Mouse (Mus musculus) liver, embryonic 12.5 days (tissue): ENCODE results near the gene Dock2. TPM values are rescaled to one million over a fixed set of nuclear protein-coding genes. Genes with fewer than 3 reads are reported as not detected.
"Not testable (repeated sequence)": the region's sequence is repeated elsewhere in the genome, so short reads cannot be mapped to it uniquely, and the experiment has no call there.

Experiments used
- ATAC-seq: fragments of 200-750 bp; cut with Nextera tagmentation; 2 replicates; pipeline ENCODE4 v1.8.0; 2017; ENCODE audit warnings: moderate number of reproducible peaks, mild to moderate bottlenecking, moderate library complexity
- H3K27ac ChIP-seq: fragments of 300-500 bp; sonication (generic); 2 replicates; pipeline ENCODE4 v1.5.1; 2016; ENCODE audit warnings: mild to moderate bottlenecking
- H3K27me3 ChIP-seq: fragments of 300-500 bp; sonication (generic); replicated peaks from 2 replicates; pipeline ENCODE4 v1.6.1; 2016; ENCODE audit warnings: mild to moderate bottlenecking, moderate library complexity
- H3K36me3 ChIP-seq: fragments of 300-500 bp; sonication (generic); 2 replicates; pipeline ENCODE4 v1.6.1; 2016; ENCODE audit warnings: mild to moderate bottlenecking, moderate library complexity
- H3K4me1 ChIP-seq: fragments of 300-500 bp; sonication (generic); 2 replicates; pipeline ENCODE4 v1.6.1; 2016
- H3K4me2 ChIP-seq: fragments of 300-500 bp; sonication (generic); 2 replicates; pipeline ENCODE4 v1.6.1; 2016; ENCODE audit warnings: mild to moderate bottlenecking, moderate library complexity
- H3K4me3 ChIP-seq: fragments of 300-500 bp; sonication (generic); 2 replicates; pipeline ENCODE4 v1.5.1; 2016; ENCODE audit warnings: mild to moderate bottlenecking, moderate library complexity
- H3K9ac ChIP-seq: fragments of 300-500 bp; sonication (generic); 2 replicates; pipeline ENCODE4 v1.6.1; 2016; ENCODE audit warnings: mild to moderate bottlenecking, moderate library complexity
- H3K9me3 ChIP-seq: fragments of 300-500 bp; sonication (generic); replicated peaks from 2 replicates; pipeline ENCODE4 v1.6.1; 2016; ENCODE audit warnings: mild to moderate bottlenecking, moderate library complexity
- WGBS: fragments of 180-500 bp; shearing (Covaris S2); methylation state at CpG from one replicate; pipeline ENCODE4 v1.1.7; 2016; ENCODE audit not compliant: insufficient replicate concordance; 5-methylcytosine and 5-hydroxymethylcytosine counted together
- polyA plus RNA-seq: library from polyadenylated mRNA; unstranded; fragments of >200 nt; fragmentation: Nextera tagmentation; extraction: Ambion mirVana; gene quantifications from 2 replicates; pipeline ENCODE4 v1.2.1, GENCODE M21; 2016

Dock2 gene
- polyA plus RNA-seq, 1 experiment from 2014 or later, result 6.3 TPM

GRCm38 (mm10) chr11:34257548-34258189 is 526.0 kb downstream of the Dock2 start:
- Histone ChIP-seq H3K27me3 (no peaks in the 10 kb centered on the region), H3K4me2 (no peak overlapping the region), H3K9me3 (no peaks in the 10 kb centered on the region), H3K4me1 (no peaks in the 10 kb centered on the region), H3K9ac (no peak overlapping the region), H3K27ac (no peak overlapping the region), H3K36me3 (no peaks in the 10 kb centered on the region), H3K4me3 (no peak overlapping the region)
- WGBS, result 82% methylated on average over 11 of the region's 11 CpGs
- ATAC-seq, result no peak

DNA sequence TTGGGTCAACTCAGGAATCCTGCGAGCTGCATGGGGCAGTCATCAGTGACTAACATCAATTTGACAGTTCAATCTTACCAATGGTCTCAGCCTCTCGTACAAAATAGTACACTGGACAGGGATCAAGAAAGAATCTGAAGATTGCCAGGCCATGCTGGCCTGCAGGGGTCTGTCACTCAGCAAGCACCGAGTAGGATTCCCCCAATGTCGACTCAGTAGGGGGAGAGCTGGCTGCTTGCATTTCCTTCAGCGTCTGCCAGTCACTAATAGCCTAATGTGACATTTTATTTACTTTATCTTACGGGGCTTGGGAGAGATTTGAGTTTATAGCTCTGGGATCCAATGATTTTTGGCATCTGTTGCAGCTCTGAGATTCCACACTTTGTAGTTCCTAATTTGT is 540.7 kb downstream of the Dock2 start:
- H3K27me3 ChIP-seq, result no peaks in the 10 kb centered on the region
- H3K9ac ChIP-seq, result no peak overlapping the region
- H3K9me3 ChIP-seq, result no peaks in the 10 kb centered on the region
- 58% methylated on average over 6 of the region's 6 CpGs for WGBS
- ATAC-seq, result no peak
- no peaks in the 10 kb centered on the region for H3K4me1 ChIP-seq
- no peak overlapping the region for H3K4me3 ChIP-seq
- H3K36me3 ChIP-seq, result no peaks in the 10 kb centered on the region
- no peak overlapping the region for H3K4me2 ChIP-seq
- H3K27ac ChIP-seq, result no peak overlapping the region

- H3K9ac ChIP-seq, result no peak overlapping the region
- no peak for ATAC-seq
- WGBS, result 86% methylated on average over 1 of the region's 1 CpGs
- H3K27ac ChIP-seq, result no peak overlapping the region
- H3K4me3 ChIP-seq, result no peak overlapping the region
- H3K9me3 ChIP-seq, result no peaks in the 10 kb centered on the region
- H3K27me3 ChIP-seq, result no peaks in the 10 kb centered on the region
- H3K36me3 ChIP-seq, result no peaks in the 10 kb centered on the region
- no peaks in the 10 kb centered on the region for H3K4me1 ChIP-seq
- H3K4me2 ChIP-seq, result no peak overlapping the region
Measured at GRCm38 (mm10) chr11:34240252-34240651, 543.4 kb downstream of the Dock2 start.

- Histone ChIP-seq H3K36me3 (no peaks in the 10 kb centered on the region), H3K9me3 (no peaks in the 10 kb centered on the region), H3K27me3 (no peaks in the 10 kb centered on the region), H3K9ac (no peak overlapping the region), H3K4me2 (no peak overlapping the region), H3K4me3 (no peak overlapping the region), H3K27ac (no peak overlapping the region), H3K4me1 (no peaks in the 10 kb centered on the region)
- no peak for ATAC-seq
- 65% methylated on average over 2 of the region's 2 CpGs for WGBS
Measured at GRCm38 (mm10) chr11:34239691-34240090, 544.0 kb downstream of the Dock2 start.

GRCm38 (mm10) chr11:34236885-34237284 is 546.8 kb downstream of the Dock2 start:
- no peak overlapping the region for H3K27ac ChIP-seq
- no peak overlapping the region for H3K4me3 ChIP-seq
- H3K9me3 ChIP-seq, result no peaks in the 10 kb centered on the region
- no peaks in the 10 kb centered on the region for H3K4me1 ChIP-seq
- no peaks in the 10 kb centered on the region for H3K36me3 ChIP-seq
- no peak overlapping the region for H3K9ac ChIP-seq
- 78% methylated on average over 6 of the region's 6 CpGs for WGBS
- no peak for ATAC-seq
- H3K4me2 ChIP-seq, result no peak overlapping the region
- no peaks in the 10 kb centered on the region for H3K27me3 ChIP-seq

GRCm38 (mm10) chr11:34236091-34236759 is 547.5 kb downstream of the Dock2 start:
- Histone ChIP-seq H3K4me3 (no peak overlapping the region), H3K9ac (no peak overlapping the region), H3K4me2 (no peak overlapping the region), H3K9me3 (no peaks in the 10 kb centered on the region), H3K4me1 (no peaks in the 10 kb centered on the region), H3K27me3 (no peaks in the 10 kb centered on the region), H3K36me3 (no peaks in the 10 kb centered on the region), H3K27ac (no peak overlapping the region)
- ATAC-seq, result no peak
- 45% methylated on average over 5 of the region's 5 CpGs for WGBS

- H3K4me3 ChIP-seq, result no peak overlapping the region
- no peaks in the 10 kb centered on the region for H3K4me1 ChIP-seq
- H3K9me3 ChIP-seq, result no peaks in the 10 kb centered on the region
- H3K27me3 ChIP-seq, result no peaks in the 10 kb centered on the region
- ATAC-seq, result 0 out of 2 replicates have a peak, but pooled peaks have one; percentile 35
- 36% methylated on average over 6 of the region's 6 CpGs for WGBS
- H3K4me2 ChIP-seq, result no peak overlapping the region
- no peak overlapping the region for H3K9ac ChIP-seq
- no peaks in the 10 kb centered on the region for H3K36me3 ChIP-seq
- H3K27ac ChIP-seq, result no peak overlapping the region
Measured at GRCm38 (mm10) chr11:34228758-34229364, 554.8 kb downstream of the Dock2 start.

DNA sequence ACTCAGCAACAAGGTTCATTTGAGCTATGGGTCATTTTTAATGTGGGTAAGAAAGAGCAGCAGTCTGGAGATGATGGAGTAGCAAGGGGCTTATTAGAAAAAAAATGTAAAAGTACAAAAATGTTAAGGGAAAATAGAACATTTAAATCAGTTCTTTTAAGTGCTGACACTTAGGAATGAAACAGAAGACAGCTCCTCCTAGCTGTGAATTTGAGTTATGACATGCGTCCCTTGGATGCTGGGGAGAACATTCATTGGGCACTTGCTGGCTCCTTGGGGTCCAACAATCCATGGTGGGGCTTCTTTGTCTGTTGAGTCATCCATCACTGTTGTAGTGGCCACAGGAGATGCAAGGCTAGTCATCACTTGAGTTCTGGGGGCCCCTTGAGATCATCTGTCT is 556.5 kb downstream of the Dock2 start:
- no peak overlapping the region for H3K4me3 ChIP-seq
- no peaks in the 10 kb centered on the region for H3K36me3 ChIP-seq
- WGBS, result 36% methylated on average over 1 of the region's 1 CpGs
- no peaks in the 10 kb centered on the region for H3K4me1 ChIP-seq
- no peak overlapping the region for H3K4me2 ChIP-seq
- H3K9me3 ChIP-seq, result no peaks in the 10 kb centered on the region
- H3K27me3 ChIP-seq, result no peaks in the 10 kb centered on the region
- H3K9ac ChIP-seq, result no peak overlapping the region
- no peak overlapping the region for H3K27ac ChIP-seq
- no peak for ATAC-seq

DNA sequence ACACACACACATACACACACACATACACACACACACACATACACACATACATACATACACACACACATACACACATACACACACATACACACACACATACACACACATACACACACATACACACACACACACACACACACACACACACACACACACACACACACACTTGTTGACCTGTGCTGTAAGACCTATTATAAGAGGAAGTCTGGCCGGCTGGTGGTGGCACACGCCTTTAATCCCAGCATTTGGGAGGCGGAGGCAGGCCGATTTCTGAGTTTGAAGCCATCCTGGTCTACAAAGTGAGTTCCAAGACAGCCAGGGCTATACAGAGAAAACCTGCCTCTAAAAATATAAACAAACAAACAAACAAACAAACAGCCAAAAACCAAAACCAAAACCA is 563.1 kb downstream of the Dock2 start:
- not testable (repeated sequence) for H3K36me3 ChIP-seq, H3K27ac ChIP-seq, H3K4me3 ChIP-seq, H3K4me1 ChIP-seq, H3K4me2 ChIP-seq, H3K27me3 ChIP-seq, ATAC-seq, H3K9ac ChIP-seq, H3K9me3 ChIP-seq
- 75% methylated on average over 4 of the region's 4 CpGs for WGBS

- H3K9me3 ChIP-seq, result no peaks in the 10 kb centered on the region
- no peaks in the 10 kb centered on the region for H3K36me3 ChIP-seq
- H3K27ac ChIP-seq, result no peak overlapping the region
- WGBS, result 15% methylated on average over 5 of the region's 5 CpGs
- 0 out of 2 replicates have a peak, but pooled peaks cover 2% of the 10 kb centered on the region for H3K27me3 ChIP-seq
- no peak overlapping the region for H3K4me2 ChIP-seq
- H3K4me1 ChIP-seq, result no peaks in the 10 kb centered on the region
- H3K9ac ChIP-seq, result no peak overlapping the region
- no peak overlapping the region for H3K4me3 ChIP-seq
- ATAC-seq, result no peak
Measured at GRCm38 (mm10) chr11:34212853-34213252, 570.8 kb downstream of the Dock2 start.

GRCm38 (mm10) chr11:34207989-34208388 is 575.7 kb downstream of the Dock2 start, which contains the start of gene Foxi1:
Gene Foxi1 (minus strand): TSS chr11:34208089.
- Histone ChIP-seq H3K9me3 (no peaks in the 10 kb centered on the region), H3K27me3 (0 out of 2 replicates have a peak, but pooled peaks cover 3% of the 10 kb centered on the region), H3K27ac (no peak within 1 kb of the TSS), H3K4me1 (no peaks in the 10 kb centered on the region), H3K4me2 (no peak within 1 kb of the TSS), H3K9ac (no peak within 1 kb of the TSS), H3K4me3 (no peak within 1 kb of the TSS), H3K36me3 (no peaks in the 10 kb centered on the region)
- WGBS, result 63% methylated on average over 10 of the region's 10 CpGs
- ATAC-seq, result no peak

- no peaks in the 10 kb centered on the region for H3K36me3 ChIP-seq
- WGBS, result 28% methylated on average over 1 of the region's 1 CpGs
- no peaks in the 10 kb centered on the region for H3K9me3 ChIP-seq
- H3K27me3 ChIP-seq, result no peaks in the 10 kb centered on the region
- H3K4me3 ChIP-seq, result no peak overlapping the region
- no peak overlapping the region for H3K27ac ChIP-seq
- H3K4me1 ChIP-seq, result no peaks in the 10 kb centered on the region
- ATAC-seq, result no peak
- no peak overlapping the region for H3K4me2 ChIP-seq
- H3K9ac ChIP-seq, result no peak overlapping the region
Measured at GRCm38 (mm10) chr11:34202769-34203168, 580.9 kb downstream of the Dock2 start.
